Mouse (Mus musculus) embryonic facial prominence, embryonic 12.5 days (tissue): ENCODE data around the gene Rpl19. TPM values are rescaled to one million over a fixed set of nuclear protein-coding genes. Genes with fewer than 3 reads are reported as not detected.

Source experiments
- ATAC-seq: fragments of 200-750 bp; cut with Nextera tagmentation; 2 replicates; pipeline ENCODE4 v1.8.0; 2017; ENCODE audit not compliant: insufficient number of reproducible peaks, insufficient read depth, low FRiP score, low TSS enrichment
- H3K27ac ChIP-seq: fragments of 300-500 bp; sonication (generic); 2 replicates; pipeline ENCODE4 v1.5.1; 2016; ENCODE audit warnings: mild to moderate bottlenecking
- H3K27me3 ChIP-seq: fragments of 300-500 bp; sonication (generic); 2 replicates; pipeline ENCODE4 v1.6.1; 2016; ENCODE audit warnings: mild to moderate bottlenecking, moderate library complexity
- H3K36me3 ChIP-seq: fragments of 300-500 bp; sonication (generic); 2 replicates; pipeline ENCODE4 v1.6.1; 2016; ENCODE audit warnings: mild to moderate bottlenecking
- H3K4me1 ChIP-seq: fragments of 300-500 bp; sonication (generic); 2 replicates; pipeline ENCODE4 v1.6.1; 2016
- H3K4me2 ChIP-seq: fragments of 300-500 bp; sonication (generic); replicated peaks from 2 replicates; pipeline ENCODE4 v1.6.1; 2016; ENCODE audit warnings: mild to moderate bottlenecking, moderate library complexity
- H3K4me3 ChIP-seq: fragments of 300-500 bp; sonication (generic); 2 replicates; pipeline ENCODE4 v1.5.1; 2016; ENCODE audit warnings: mild to moderate bottlenecking
- H3K9ac ChIP-seq: fragments of 300-500 bp; sonication (generic); 2 replicates; pipeline ENCODE4 v1.6.1; 2016; ENCODE audit warnings: mild to moderate bottlenecking, moderate library complexity
- H3K9me3 ChIP-seq: fragments of 300-500 bp; sonication (generic); 2 replicates; pipeline ENCODE4 v1.6.1; 2016; ENCODE audit warnings: mild to moderate bottlenecking, moderate library complexity
- WGBS: fragments of 180-500 bp; shearing (Covaris S2); methylation state at CpG from one replicate; pipeline ENCODE4 v1.1.7; 2016; 5-methylcytosine and 5-hydroxymethylcytosine counted together
- polyA plus RNA-seq: library from polyadenylated mRNA; unstranded; fragments of >200 nt; fragmentation: Nextera tagmentation; extraction: Ambion mirVana; gene quantifications from 2 replicates; pipeline ENCODE4 v1.2.1, GENCODE M21; 2016

The Rpl19 gene
- polyA plus RNA-seq, 1 experiment from 2014 or later: 942 TPM

- Histone ChIP-seq H3K9ac (no peak overlapping the region), H3K27me3 (peaks cover 19% of the 10 kb centered on the region), H3K9me3 (no peaks in the 10 kb centered on the region), H3K27ac (no peak overlapping the region), H3K36me3 (peaks cover 17% of the 10 kb centered on the region), H3K4me1 (peaks cover 34% of the 10 kb centered on the region), H3K4me2 (no peak overlapping the region), H3K4me3 (no peak overlapping the region; the same call in 1 of the 2 replicates)
- 47% methylated on average over 7 of the region's 7 CpGs for WGBS
- no peak for ATAC-seq
These were observed 26.0 kb upstream of the Rpl19 start for GRCm38 (mm10) chr11:98000378-98001140.

GRCm38 (mm10) chr11:98001351-98001824, 25.1 kb upstream of the Rpl19 start:
- no peaks in the 10 kb centered on the region for H3K9me3 ChIP-seq
- ATAC-seq: no peak

DNA sequence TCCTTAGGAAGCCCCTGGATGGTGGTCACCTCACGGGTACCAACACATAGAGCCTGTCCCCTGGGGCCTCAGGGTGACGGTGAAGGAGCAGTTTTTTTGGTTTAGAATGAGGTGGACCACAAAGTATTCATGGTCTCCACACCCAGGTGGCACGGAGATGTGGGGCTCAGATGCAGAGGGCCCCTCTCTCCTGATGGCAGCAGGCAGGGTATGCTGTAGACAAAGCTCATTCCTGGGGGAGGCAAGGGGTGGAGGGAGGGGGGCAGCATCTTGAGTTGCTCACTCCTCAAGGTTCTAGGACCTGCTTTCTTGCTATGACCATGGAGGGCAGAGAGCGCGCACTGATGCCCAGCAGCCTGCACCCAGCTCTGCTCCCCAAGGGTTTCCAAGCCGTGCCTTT, 24.5 kb upstream of the Rpl19 start:
- no peak overlapping the region for H3K4me2 ChIP-seq
- no peak for ATAC-seq
- peaks cover 34% of the 10 kb centered on the region for H3K4me1 ChIP-seq
- no peak overlapping the region for H3K4me3 ChIP-seq
- peaks cover 19% of the 10 kb centered on the region for H3K27me3 ChIP-seq
- WGBS: 58% methylated on average over 6 of the region's 6 CpGs
- H3K36me3 ChIP-seq: peaks cover 24% of the 10 kb centered on the region
- H3K9ac ChIP-seq: no peak overlapping the region
- no peak overlapping the region for H3K27ac ChIP-seq
- no peaks in the 10 kb centered on the region for H3K9me3 ChIP-seq

More at GRCm38 (mm10) chr11:98001351-98001824, 25.1 kb upstream of the Rpl19 start:
- WGBS: 40% methylated on average over 11 of the region's 11 CpGs
- no peak overlapping the region for H3K4me3 ChIP-seq
- H3K4me2 ChIP-seq: no peak overlapping the region
- peaks cover 19% of the 10 kb centered on the region for H3K27me3 ChIP-seq
- no peak overlapping the region for H3K27ac ChIP-seq
- H3K36me3 ChIP-seq: peaks cover 21% of the 10 kb centered on the region
- H3K9ac ChIP-seq: no peak overlapping the region
- peaks cover 34% of the 10 kb centered on the region for H3K4me1 ChIP-seq

GRCm38 (mm10) chr11:98002627-98003026, 23.9 kb upstream of the Rpl19 start:
- 0 out of 2 replicates have a peak overlapping the region, but pooled peaks have one; percentile 18 for H3K4me2 ChIP-seq
- 19% methylated on average over 12 of the region's 12 CpGs for WGBS
- peaks cover 27% of the 10 kb centered on the region for H3K36me3 ChIP-seq
- peaks cover 19% of the 10 kb centered on the region for H3K27me3 ChIP-seq
- no peak overlapping the region for H3K27ac ChIP-seq
- H3K9me3 ChIP-seq: no peaks in the 10 kb centered on the region
- H3K9ac ChIP-seq: no peak overlapping the region
- no peak overlapping the region for H3K4me3 ChIP-seq
- peaks cover 34% of the 10 kb centered on the region for H3K4me1 ChIP-seq
- no peak for ATAC-seq

DNA sequence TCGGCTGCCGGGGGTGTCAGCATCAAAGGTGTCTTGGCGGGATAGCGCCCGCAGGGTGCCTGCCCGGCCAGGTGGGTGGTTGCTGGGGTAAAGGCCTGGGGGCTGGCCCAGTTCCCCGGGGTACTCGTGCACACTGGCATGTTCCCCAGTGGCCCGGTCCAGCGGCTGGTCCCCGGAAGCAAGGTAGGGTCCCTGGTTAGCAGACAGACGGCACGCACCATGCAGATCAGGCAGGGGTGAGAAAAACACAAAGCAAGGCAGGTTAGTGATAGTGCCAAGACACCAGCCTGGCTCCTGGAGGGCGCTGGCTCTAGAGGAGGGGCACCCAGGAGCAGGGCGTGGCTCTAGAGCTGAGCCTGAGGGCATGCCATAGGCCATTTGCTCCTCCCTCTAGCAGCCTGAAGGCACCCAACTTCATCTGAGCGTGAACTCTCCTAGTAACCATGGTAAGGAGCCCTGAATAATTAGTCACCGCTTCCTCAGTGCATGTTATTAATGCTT, 23.3 kb upstream of the Rpl19 start:
- 45% methylated on average over 17 of the region's 17 CpGs for WGBS
- Histone ChIP-seq H3K36me3 (peaks cover 33% of the 10 kb centered on the region), H3K4me1 (peaks cover 34% of the 10 kb centered on the region), H3K4me3 (no peak overlapping the region), H3K4me2 (0 out of 2 replicates have a peak overlapping the region, but pooled peaks have one; percentile 18), H3K27me3 (peaks cover 19% of the 10 kb centered on the region), H3K9ac (no peak overlapping the region), H3K27ac (no peak overlapping the region), H3K9me3 (no peaks in the 10 kb centered on the region)
- no peak for ATAC-seq

DNA sequence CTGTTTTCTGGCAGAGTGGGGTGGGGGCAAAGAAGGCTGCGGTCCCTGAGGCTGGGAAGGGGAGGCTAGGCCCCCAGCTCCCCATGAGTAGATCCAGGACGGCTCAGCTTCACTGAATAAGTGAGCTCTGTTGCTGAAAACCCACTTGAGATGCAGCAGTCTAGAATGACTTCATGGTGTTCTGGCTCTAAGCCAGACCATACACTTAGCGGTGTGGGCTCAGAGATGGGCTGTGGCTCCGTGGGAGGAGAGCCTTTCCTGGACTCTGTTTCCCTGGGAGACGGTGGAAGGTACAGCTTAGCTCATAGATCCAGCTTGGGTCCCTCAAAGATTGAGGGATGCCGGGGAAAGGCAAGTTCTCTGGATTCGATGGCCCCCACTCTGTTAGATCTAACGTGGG, 22.3 kb upstream of the Rpl19 start:
- H3K27me3 ChIP-seq: peaks cover 19% of the 10 kb centered on the region
- H3K4me1 ChIP-seq: peaks cover 34% of the 10 kb centered on the region
- H3K4me2 ChIP-seq: no peak overlapping the region
- no peak overlapping the region for H3K9ac ChIP-seq
- WGBS: 72% methylated on average over 8 of the region's 8 CpGs
- no peak overlapping the region for H3K4me3 ChIP-seq
- H3K27ac ChIP-seq: 0 out of 2 replicates have a peak overlapping the region, but pooled peaks have one; percentile 11
- H3K36me3 ChIP-seq: peaks cover 40% of the 10 kb centered on the region
- no peaks in the 10 kb centered on the region for H3K9me3 ChIP-seq
- no peak for ATAC-seq

DNA sequence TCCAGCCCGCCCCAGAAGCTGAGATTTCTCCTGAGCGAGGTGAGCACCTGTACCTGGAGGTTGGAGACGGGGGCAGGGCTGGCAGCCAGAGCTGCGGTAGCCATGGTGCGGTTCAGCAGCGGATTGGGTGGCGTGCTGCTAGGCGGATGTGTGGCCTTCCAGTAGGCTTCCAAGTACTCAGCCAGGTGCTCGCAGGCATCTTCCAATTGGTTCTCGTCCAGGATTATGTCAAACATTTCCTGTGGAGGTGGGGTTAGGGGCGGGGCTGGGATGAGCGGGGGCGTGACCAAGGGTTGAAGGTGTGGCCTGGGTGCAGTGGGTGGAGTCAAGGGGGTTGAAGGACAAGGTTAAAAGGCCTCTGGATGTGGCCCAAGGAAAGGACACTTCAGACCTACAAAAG, 21.4 kb upstream of the Rpl19 start:
- Histone ChIP-seq H3K4me3 (no peak overlapping the region), H3K4me1 (peaks cover 34% of the 10 kb centered on the region), H3K27ac (no peak overlapping the region), H3K9me3 (no peaks in the 10 kb centered on the region), H3K4me2 (no peak overlapping the region), H3K9ac (no peak overlapping the region), H3K36me3 (peaks cover 49% of the 10 kb centered on the region), H3K27me3 (peaks cover 19% of the 10 kb centered on the region)
- 44% methylated on average over 13 of the region's 13 CpGs for WGBS
- ATAC-seq: no peak

GRCm38 (mm10) chr11:98005686-98006085, 20.8 kb upstream of the Rpl19 start:
- WGBS: 78% methylated on average over 10 of the region's 10 CpGs
- H3K4me1 ChIP-seq: peaks cover 33% of the 10 kb centered on the region
- no peak for ATAC-seq
- H3K27me3 ChIP-seq: peaks cover 19% of the 10 kb centered on the region
- no peak overlapping the region for H3K9ac ChIP-seq
- H3K4me3 ChIP-seq: no peak overlapping the region
- H3K4me2 ChIP-seq: no peak overlapping the region
- peaks cover 55% of the 10 kb centered on the region for H3K36me3 ChIP-seq
- no peaks in the 10 kb centered on the region for H3K9me3 ChIP-seq
- H3K27ac ChIP-seq: no peak overlapping the region

- H3K9me3 ChIP-seq: no peaks in the 10 kb centered on the region
- H3K27me3 ChIP-seq: peaks cover 3% of the 10 kb centered on the region; the same call in 1 of the 2 replicates
- no peak overlapping the region for H3K9ac ChIP-seq
- no peak overlapping the region for H3K4me2 ChIP-seq
- H3K4me1 ChIP-seq: peaks cover 12% of the 10 kb centered on the region
- no peak overlapping the region for H3K27ac ChIP-seq
- 79% methylated on average over 11 of the region's 11 CpGs for whole genome bisulfite sequencing
- ATAC-seq: no peak
- H3K36me3 ChIP-seq: peaks cover 70% of the 10 kb centered on the region
- no peak overlapping the region for H3K4me3 ChIP-seq
These were observed 18.4 kb upstream of the Rpl19 start for GRCm38 (mm10) chr11:98008087-98008486.

GRCm38 (mm10) chr11:98011716-98012115, 14.8 kb upstream of the Rpl19 start:
- Histone ChIP-seq H3K4me2 (no peak overlapping the region), H3K9me3 (no peaks in the 10 kb centered on the region), H3K9ac (no peak overlapping the region), H3K4me3 (no peak overlapping the region), H3K4me1 (no peaks in the 10 kb centered on the region), H3K27ac (no peak overlapping the region), H3K36me3 (peaks cover 77% of the 10 kb centered on the region), H3K27me3 (no peaks in the 10 kb centered on the region)
- 56% methylated on average over 9 of the region's 9 CpGs for WGBS
- no peak for ATAC-seq

- H3K4me3 ChIP-seq: no peak overlapping the region
- H3K36me3 ChIP-seq: peaks cover 76% of the 10 kb centered on the region
- WGBS: 85% methylated on average over 10 of the region's 10 CpGs
These were observed 13.7 kb upstream of the Rpl19 start for GRCm38 (mm10) chr11:98012831-98013230.

DNA sequence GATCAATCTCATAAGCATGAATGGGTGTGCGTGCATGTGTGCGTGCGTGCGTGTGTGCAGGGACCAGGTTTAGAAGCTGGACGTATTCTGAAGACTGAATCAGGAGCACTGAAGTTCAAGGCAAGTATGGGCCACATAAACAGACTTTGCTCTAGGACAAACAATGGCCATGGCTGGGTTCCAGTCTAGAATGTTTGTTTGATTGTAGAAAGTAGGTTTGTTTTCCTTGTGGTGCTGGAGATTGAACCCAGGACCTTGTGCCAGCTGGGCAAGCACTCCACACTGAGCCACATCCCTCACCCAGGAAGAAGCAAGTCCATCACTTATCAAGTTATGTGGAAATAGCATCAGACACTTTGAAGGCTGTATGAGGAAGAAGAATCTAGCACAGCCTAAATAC, 10.3 kb upstream of the Rpl19 start:
- Histone ChIP-seq H3K4me1 (peaks cover 31% of the 10 kb centered on the region), H3K36me3 (peaks cover 52% of the 10 kb centered on the region), H3K4me3 (no peak overlapping the region), H3K27ac (no peak overlapping the region), H3K9ac (no peak overlapping the region), H3K4me2 (no peak overlapping the region), H3K9me3 (no peaks in the 10 kb centered on the region), H3K27me3 (no peaks in the 10 kb centered on the region)
- WGBS: 92% methylated on average over 5 of the region's 5 CpGs
- ATAC-seq: no peak

More at GRCm38 (mm10) chr11:98012831-98013230, 13.7 kb upstream of the Rpl19 start:
- ATAC-seq: no peak
- Histone ChIP-seq H3K9ac (no peak overlapping the region), H3K4me1 (no peaks in the 10 kb centered on the region), H3K4me2 (no peak overlapping the region), H3K9me3 (no peaks in the 10 kb centered on the region), H3K27me3 (no peaks in the 10 kb centered on the region), H3K27ac (no peak overlapping the region)
